Mouse (Mus musculus) hindbrain, postnatal 0 days (tissue): ENCODE measurements around the gene Enpep. TPM values are rescaled to one million over a fixed set of nuclear protein-coding genes. Genes with fewer than 3 reads are reported as not detected.
A peak's percentile ranks its signal among the peaks of the same experiment; 100 is the strongest.

Experiments
- ATAC-seq: fragments of 200-750 bp; cut with Nextera tagmentation; 2 replicates; pipeline ENCODE4 v1.8.0; 2017; ENCODE audit warnings: mild to moderate bottlenecking, moderate TSS enrichment, moderate library complexity
- DNase-seq: peaks from one replicate; pipeline ENCODE4 v3.0.0-alpha.2; 2015; ENCODE audit warnings: low spot score
- H3K27ac ChIP-seq: fragments of 300-500 bp; sonication (generic); 2 replicates; pipeline ENCODE4 v1.5.1; 2014; ENCODE audit warnings: mild to moderate bottlenecking
- H3K27me3 ChIP-seq: fragments of 300-500 bp; sonication (generic); 2 replicates; pipeline ENCODE4 v1.6.1; 2014; ENCODE audit warnings: low read length, mixed read lengths; ENCODE audit not compliant: insufficient read depth
- H3K36me3 ChIP-seq: fragments of 300-500 bp; sonication (generic); 2 replicates; pipeline ENCODE4 v1.6.1; 2014; ENCODE audit warnings: low read length, mixed read lengths; ENCODE audit not compliant: insufficient read depth
- H3K4me1 ChIP-seq: fragments of 300-500 bp; sonication (generic); 2 replicates; pipeline ENCODE4 v1.6.1; 2014; ENCODE audit warnings: antibody characterized with exemption, low read length, mixed read lengths; ENCODE audit not compliant: insufficient read depth
- H3K4me2 ChIP-seq: fragments of 300-500 bp; sonication (generic); 2 replicates; pipeline ENCODE4 v1.6.1; 2014; ENCODE audit warnings: low read depth, mild to moderate bottlenecking, low read length, moderate library complexity, mixed read lengths
- H3K4me3 ChIP-seq: fragments of 300-500 bp; sonication (generic); 2 replicates; pipeline ENCODE4 v1.5.1; 2014; ENCODE audit warnings: low read length
- H3K9ac ChIP-seq: fragments of 300-500 bp; sonication (generic); replicated peaks from 2 replicates; pipeline ENCODE4 v1.6.1; 2014; ENCODE audit warnings: mild to moderate bottlenecking, low read length, moderate library complexity, mixed read lengths
- H3K9me3 ChIP-seq: fragments of 300-500 bp; sonication (generic); 2 replicates; pipeline ENCODE4 v1.6.1; 2016; ENCODE audit warnings: low read length, mixed read lengths
- CTCF ChIP-seq: IDR thresholded peaks from 2 replicates; pipeline ENCODE4 v1.5.1; 2016; ENCODE audit warnings: antibody characterized with exemption, control low read depth, low read depth
- WGBS: fragments of 180-500 bp; shearing (Covaris S2); extraction: QIAGEN DNeasy Blood & Tissue Kit; methylation state at CpG from one replicate; pipeline ENCODE4 v1.1.7; 2014; 5-methylcytosine and 5-hydroxymethylcytosine counted together
- polyA plus RNA-seq: library from polyadenylated mRNA; unstranded; fragments of >200 nt; fragmentation: Nextera tagmentation; extraction: Ambion mirVana; gene quantifications from 2 replicates; pipeline ENCODE4 v1.2.1, GENCODE M21; 2015
- total RNA-seq: library from RNA; depleted of rRNA; stranded (reverse); fragments of >200 nt; gene quantifications from 2 replicates; pipeline ENCODE4 v1.2.3, GENCODE M21; 2014

Gene Enpep
- total and polyA plus RNA-seq, 2 experiments from 2014 or later, result 1.5 to 2.5 TPM

GRCm38 (mm10) chr3:129363426-129363825, 30.9 kb upstream of the Enpep start:
- Histone ChIP-seq H3K27ac (no peak overlapping the region), H3K36me3 (no peaks in the 10 kb centered on the region), H3K27me3 (no peaks in the 10 kb centered on the region), H3K4me3 (no peak overlapping the region), H3K9ac (no peak overlapping the region), H3K4me2 (no peak overlapping the region), H3K9me3 (no peaks in the 10 kb centered on the region), H3K4me1 (no peaks in the 10 kb centered on the region)
- 63% methylated on average over 1 of the region's 1 CpGs for WGBS
- DNase-seq (peak; percentile 29), ATAC-seq (no peak)
- TF ChIP-seq CTCF, result no peak

- Histone ChIP-seq H3K9me3 (no peaks in the 10 kb centered on the region), H3K4me3 (no peak overlapping the region), H3K4me2 (no peak overlapping the region), H3K4me1 (no peaks in the 10 kb centered on the region), H3K27ac (no peak overlapping the region), H3K27me3 (no peaks in the 10 kb centered on the region), H3K9ac (no peak overlapping the region), H3K36me3 (no peaks in the 10 kb centered on the region)
- no peak for TF ChIP-seq CTCF
- ATAC-seq (no peak), DNase-seq (no peak)
- 85% methylated on average over 2 of the region's 2 CpGs for WGBS
Measured at GRCm38 (mm10) chr3:129358115-129358514, 25.6 kb upstream of the Enpep start.

- 73% methylated on average over 4 of the region's 4 CpGs for WGBS
Measured at GRCm38 (mm10) chr3:129353901-129354300, 21.4 kb upstream of the Enpep start.

GRCm38 (mm10) chr3:129351320-129351877, 18.9 kb upstream of the Enpep start:
- Histone ChIP-seq H3K36me3 (no peaks in the 10 kb centered on the region), H3K9me3 (no peaks in the 10 kb centered on the region)
- WGBS, result 83% methylated on average over 11 of the region's 11 CpGs

More at GRCm38 (mm10) chr3:129353901-129354300, 21.4 kb upstream of the Enpep start:
- Histone ChIP-seq H3K4me3 (no peak overlapping the region), H3K27me3 (no peaks in the 10 kb centered on the region), H3K4me1 (no peaks in the 10 kb centered on the region), H3K27ac (no peak overlapping the region), H3K36me3 (no peaks in the 10 kb centered on the region), H3K9ac (no peak overlapping the region), H3K9me3 (no peaks in the 10 kb centered on the region), H3K4me2 (no peak overlapping the region)
- DNase-seq (no peak), ATAC-seq (no peak)
- no peak for TF ChIP-seq CTCF

GRCm38 (mm10) chr3:129347277-129347676, 14.8 kb upstream of the Enpep start:
- H3K36me3 ChIP-seq, result no peaks in the 10 kb centered on the region
- no peak for ATAC-seq
- WGBS, result 88% methylated on average over 10 of the region's 10 CpGs

More at GRCm38 (mm10) chr3:129351320-129351877, 18.9 kb upstream of the Enpep start:
- Histone ChIP-seq H3K4me3 (no peak overlapping the region), H3K4me2 (no peak overlapping the region), H3K27ac (no peak overlapping the region), H3K27me3 (no peaks in the 10 kb centered on the region), H3K4me1 (no peaks in the 10 kb centered on the region), H3K9ac (no peak overlapping the region)
- TF ChIP-seq CTCF, result no peak
- ATAC-seq (no peak), DNase-seq (no peak)

GRCm38 (mm10) chr3:129342767-129343166, 10.2 kb upstream of the Enpep start:
- Histone ChIP-seq H3K9me3 (no peaks in the 10 kb centered on the region), H3K27ac (no peak overlapping the region), H3K9ac (no peak overlapping the region), H3K36me3 (no peaks in the 10 kb centered on the region), H3K27me3 (no peaks in the 10 kb centered on the region), H3K4me1 (no peaks in the 10 kb centered on the region), H3K4me2 (no peak overlapping the region), H3K4me3 (no peak overlapping the region)
- no peak for DNase-seq
- ATAC-seq, result no peak
- WGBS, result 90% methylated on average over 1 of the region's 1 CpGs
- TF ChIP-seq CTCF, result no peak

More at GRCm38 (mm10) chr3:129347277-129347676, 14.8 kb upstream of the Enpep start:
- Histone ChIP-seq H3K4me3 (no peak overlapping the region), H3K4me1 (no peaks in the 10 kb centered on the region), H3K9ac (no peak overlapping the region), H3K9me3 (no peaks in the 10 kb centered on the region), H3K27me3 (no peaks in the 10 kb centered on the region), H3K4me2 (no peak overlapping the region), H3K27ac (no peak overlapping the region)
- no peak for DNase-seq
- no peak for TF ChIP-seq CTCF

GRCm38 (mm10) chr3:129341066-129341465, 8.5 kb upstream of the Enpep start:
- no peak overlapping the region for H3K9ac ChIP-seq
- no peak for TF ChIP-seq CTCF
- no peaks in the 10 kb centered on the region for H3K4me1 ChIP-seq
- DNase-seq, result no peak
- H3K4me2 ChIP-seq, result no peak overlapping the region
- H3K9me3 ChIP-seq, result no peaks in the 10 kb centered on the region
- no peak overlapping the region for H3K27ac ChIP-seq
- no peaks in the 10 kb centered on the region for H3K36me3 ChIP-seq
- no peak for ATAC-seq
- H3K4me3 ChIP-seq, result no peak overlapping the region
- no peaks in the 10 kb centered on the region for H3K27me3 ChIP-seq
